Mouse (Mus musculus): Measurements from ENCODE around the gene Gm21897. TPM values are rescaled to one million over a fixed set of nuclear protein-coding genes. Genes with fewer than 3 reads are reported as not detected.
"Not testable (repeated sequence)": the region's sequence is repeated elsewhere in the genome, so short reads cannot be mapped to it uniquely, and the experiment has no call there.

Gene Gm21897
- polyA plus RNA-seq (2015; fragmentation: Nextera tagmentation; extraction: Ambion mirVana), result not detected in 2 replicates

DNA sequence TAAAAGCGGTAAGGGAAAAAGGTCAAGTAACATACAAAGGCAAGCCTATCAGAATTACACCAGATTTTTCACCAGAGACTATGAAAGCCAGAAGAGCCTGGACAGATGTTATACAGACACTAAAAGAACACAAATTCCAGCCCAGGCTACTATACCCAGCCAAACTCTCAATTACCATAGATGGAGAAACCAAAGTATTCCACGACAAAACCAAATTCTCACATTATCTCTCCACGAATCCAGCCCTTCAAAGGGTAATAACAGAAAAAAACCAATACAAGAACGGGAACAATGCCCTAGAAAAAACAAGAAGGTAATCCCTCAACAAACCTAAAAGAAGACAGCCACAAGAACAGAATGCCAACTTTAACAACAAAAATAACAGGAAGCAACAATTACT lies at the start of gene Gm21897:
TSS of gene Gm21897 (plus strand) at position 301 of the 400 bp plus-strand sequence.
- not testable (repeated sequence) for H3K9ac ChIP-seq; H3K4me1 ChIP-seq; H3K36me3 ChIP-seq (replicated peaks); ATAC-seq (replicated peaks); H3K4me2 ChIP-seq; H3K27me3 ChIP-seq (replicated peaks); H3K4me3 ChIP-seq; H3K9me3 ChIP-seq; H3K27ac ChIP-seq
- WGBS, result no CpG with 5 or more reads among the region's 4 CpGs

- Histone ChIP-seq H3K9me3 (no peaks in the 10 kb centered on the region), H3K27me3 (replicated peaks) (no peaks in the 10 kb centered on the region), H3K27ac (no peak overlapping the region), H3K4me1 (no peaks in the 10 kb centered on the region), H3K4me2 (no peak overlapping the region), H3K4me3 (no peak overlapping the region), H3K36me3 (replicated peaks) (no peaks in the 10 kb centered on the region), H3K9ac (no peak overlapping the region)
- 76% methylated on average over 1 of the region's 1 CpGs for WGBS
- no peak for ATAC-seq (replicated peaks)
Observed at GRCm38 (mm10) chr16:15272291-15272690, 45.0 kb upstream of the Gm21897 start.

DNA sequence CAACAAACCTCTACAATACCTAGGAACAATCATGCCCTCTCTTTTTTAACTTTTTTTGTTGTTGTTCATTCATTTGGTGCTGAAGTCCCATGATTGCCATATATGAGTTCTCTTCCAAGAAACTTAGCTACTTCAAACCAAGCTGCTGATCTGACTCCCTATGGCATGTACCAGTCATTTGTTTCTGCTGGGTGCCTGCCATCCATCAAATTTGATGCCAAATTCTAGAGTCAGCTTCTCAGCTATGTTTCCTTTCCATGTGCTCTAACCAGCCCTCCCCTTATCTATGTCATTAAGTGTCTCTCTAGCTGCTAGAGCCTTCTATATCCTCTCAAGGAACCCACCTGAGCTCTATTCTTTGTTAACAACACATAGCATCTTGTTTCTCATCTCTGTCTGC lies 39.8 kb upstream of the Gm21897 start:
- Histone ChIP-seq H3K4me1 (no peaks in the 10 kb centered on the region), H3K27me3 (replicated peaks) (no peaks in the 10 kb centered on the region), H3K4me3 (no peak overlapping the region), H3K36me3 (replicated peaks) (no peaks in the 10 kb centered on the region), H3K9me3 (no peaks in the 10 kb centered on the region), H3K4me2 (no peak overlapping the region), H3K9ac (no peak overlapping the region), H3K27ac (no peak overlapping the region)
- no peak for ATAC-seq (replicated peaks)

GRCm38 (mm10) chr16:15293041-15293440 lies 24.2 kb upstream of the Gm21897 start:
- 63% methylated on average over 3 of the region's 3 CpGs for WGBS
- Histone ChIP-seq H3K4me2 (no peak overlapping the region), H3K36me3 (replicated peaks) (no peaks in the 10 kb centered on the region), H3K4me3 (no peak overlapping the region), H3K9ac (no peak overlapping the region), H3K27ac (no peak overlapping the region), H3K27me3 (replicated peaks) (no peaks in the 10 kb centered on the region), H3K4me1 (no peaks in the 10 kb centered on the region), H3K9me3 (no peaks in the 10 kb centered on the region)
- ATAC-seq (replicated peaks), result no peak

DNA sequence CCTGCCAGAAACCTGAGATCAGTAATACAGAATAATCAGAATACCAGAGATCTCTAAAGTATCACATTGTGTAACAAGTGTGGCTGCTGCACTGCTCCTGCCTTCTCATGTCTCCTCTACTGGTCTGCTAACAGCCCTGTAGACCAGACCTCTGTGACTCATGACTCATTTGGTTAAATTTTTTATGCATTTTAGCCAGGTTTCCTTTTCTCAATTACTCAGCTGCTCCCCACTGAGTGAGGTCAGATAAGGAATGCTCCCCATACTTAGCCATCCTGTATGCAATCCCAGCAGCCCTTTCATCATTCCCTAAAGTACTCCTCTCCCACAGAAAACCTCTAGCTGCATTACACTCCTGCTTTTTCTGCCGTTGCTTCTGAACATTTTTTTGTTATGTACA lies 23.0 kb upstream of the Gm21897 start:
- no peaks in the 10 kb centered on the region for H3K4me1 ChIP-seq
- H3K36me3 ChIP-seq (replicated peaks), result no peaks in the 10 kb centered on the region
- no peak overlapping the region for H3K27ac ChIP-seq
- no peaks in the 10 kb centered on the region for H3K9me3 ChIP-seq
- ATAC-seq (replicated peaks), result no peak
- no peaks in the 10 kb centered on the region for H3K27me3 ChIP-seq (replicated peaks)
- H3K4me2 ChIP-seq, result no peak overlapping the region
- H3K9ac ChIP-seq, result no peak overlapping the region
- H3K4me3 ChIP-seq, result no peak overlapping the region
- WGBS, result 81% methylated on average over 1 of the region's 1 CpGs

DNA sequence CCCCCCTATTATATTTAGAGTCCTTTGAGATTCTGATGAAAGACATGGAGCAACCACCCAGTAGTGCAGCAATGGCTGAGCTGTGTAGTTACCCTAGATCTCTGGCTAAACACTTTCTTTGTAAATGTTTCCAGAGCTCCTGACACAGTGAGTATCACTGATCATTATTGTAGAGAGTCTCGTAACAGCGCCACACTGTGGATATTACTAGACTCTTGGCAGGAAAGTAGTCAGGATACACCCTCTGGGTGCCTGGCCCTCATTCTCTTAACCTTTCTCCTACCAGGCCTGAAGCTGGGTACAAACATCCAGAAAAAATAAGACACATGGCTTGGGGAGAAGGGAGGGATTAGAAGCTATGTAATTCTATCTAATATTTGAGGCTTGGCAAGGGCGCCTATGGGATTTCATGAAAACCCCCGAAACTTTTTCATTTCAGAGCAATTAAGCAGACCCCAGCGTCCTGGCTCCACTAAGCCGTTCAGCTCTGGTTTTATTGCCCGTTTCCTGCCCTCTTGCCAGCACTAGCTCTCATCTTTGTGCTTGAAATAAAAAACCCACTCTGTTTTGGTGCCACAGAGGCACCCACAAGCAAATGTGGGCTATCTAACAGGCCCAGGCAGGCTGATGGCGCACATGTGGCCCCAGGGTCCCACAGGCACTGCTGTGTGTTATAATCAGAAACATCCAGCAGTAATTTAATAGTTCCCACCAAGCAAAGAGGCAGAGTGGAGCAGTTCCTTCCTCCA lies 22.2 kb upstream of the Gm21897 start:
- H3K9me3 ChIP-seq, result no peaks in the 10 kb centered on the region
- H3K27me3 ChIP-seq (replicated peaks), result no peaks in the 10 kb centered on the region
- no peak overlapping the region for H3K27ac ChIP-seq
- H3K36me3 ChIP-seq (replicated peaks), result no peaks in the 10 kb centered on the region
- H3K9ac ChIP-seq, result no peak overlapping the region
- no peak overlapping the region for H3K4me2 ChIP-seq
- no peaks in the 10 kb centered on the region for H3K4me1 ChIP-seq
- no peak for ATAC-seq (replicated peaks)
- whole genome bisulfite sequencing, result 78% methylated on average over 8 of the region's 8 CpGs
- H3K4me3 ChIP-seq, result no peak overlapping the region

- no peaks in the 10 kb centered on the region for H3K4me1 ChIP-seq
- H3K4me3 ChIP-seq, result no peak overlapping the region
- ATAC-seq (replicated peaks), result no peak
- H3K9me3 ChIP-seq, result no peaks in the 10 kb centered on the region
- H3K36me3 ChIP-seq (replicated peaks), result no peaks in the 10 kb centered on the region
- no peak overlapping the region for H3K27ac ChIP-seq
- no peak overlapping the region for H3K4me2 ChIP-seq
- H3K9ac ChIP-seq, result no peak overlapping the region
- no peaks in the 10 kb centered on the region for H3K27me3 ChIP-seq (replicated peaks)
Observed at GRCm38 (mm10) chr16:15334526-15334925, 17.3 kb downstream of the Gm21897 start.

- Histone ChIP-seq H3K9ac (no peak overlapping the region), H3K9me3 (no peaks in the 10 kb centered on the region), H3K4me1 (no peaks in the 10 kb centered on the region), H3K4me3 (no peak overlapping the region), H3K36me3 (replicated peaks) (no peaks in the 10 kb centered on the region), H3K4me2 (no peak overlapping the region), H3K27me3 (replicated peaks) (no peaks in the 10 kb centered on the region), H3K27ac (no peak overlapping the region)
- WGBS, result 76% methylated on average over 4 of the region's 4 CpGs
- no peak for ATAC-seq (replicated peaks)
Observed at GRCm38 (mm10) chr16:15339051-15339450, 21.8 kb downstream of the Gm21897 start.

DNA sequence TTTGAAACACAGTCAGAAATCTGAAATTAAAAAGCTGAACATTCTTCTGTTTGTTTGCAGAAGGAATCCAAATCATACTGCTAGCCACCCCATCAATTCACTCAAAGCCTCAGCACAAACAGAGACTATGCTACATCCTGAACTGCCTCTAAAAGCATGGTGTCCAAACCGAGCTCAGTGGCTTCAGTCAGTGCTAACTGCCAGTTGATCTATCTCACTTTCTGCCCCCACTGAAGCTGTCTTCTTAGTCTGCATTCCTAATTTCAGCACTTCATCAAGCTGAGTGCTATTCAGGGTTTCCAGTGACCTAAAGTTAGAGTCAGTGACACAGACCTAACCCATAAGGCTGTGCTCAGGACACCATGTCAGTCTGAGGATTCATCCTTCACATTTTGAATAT lies 28.8 kb downstream of the Gm21897 start:
- ATAC-seq (replicated peaks), result no peak
- Histone ChIP-seq H3K9ac (no peak overlapping the region), H3K4me3 (no peak overlapping the region), H3K36me3 (replicated peaks) (no peaks in the 10 kb centered on the region), H3K27ac (no peak overlapping the region), H3K9me3 (no peaks in the 10 kb centered on the region), H3K27me3 (replicated peaks) (no peaks in the 10 kb centered on the region), H3K4me1 (no peaks in the 10 kb centered on the region), H3K4me2 (no peak overlapping the region)
- WGBS, result 73% methylated on average over 1 of the region's 1 CpGs

DNA sequence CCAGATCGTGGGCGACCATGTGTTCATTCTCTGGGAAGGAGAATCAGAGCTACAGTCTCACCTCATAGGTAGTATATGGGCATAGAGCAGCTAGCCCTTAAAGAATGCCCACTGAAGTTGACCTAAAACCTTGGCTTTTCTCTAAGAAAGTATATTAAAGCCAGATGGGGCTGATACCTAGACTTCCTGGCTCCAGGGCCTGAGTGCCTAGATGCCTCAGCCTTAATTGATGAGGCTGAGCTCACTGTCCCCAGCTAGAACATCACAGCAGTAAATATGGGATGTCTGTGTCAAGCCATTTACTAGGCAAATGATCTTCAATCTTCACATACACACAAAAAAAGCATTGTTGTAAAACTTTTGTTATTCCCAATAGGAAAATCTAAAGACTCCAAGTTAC lies 32.1 kb downstream of the Gm21897 start:
- no peaks in the 10 kb centered on the region for H3K36me3 ChIP-seq (replicated peaks)
- H3K9ac ChIP-seq, result no peak overlapping the region
- ATAC-seq (replicated peaks), result no peak
- 83% methylated on average over 2 of the region's 2 CpGs for WGBS
- H3K27ac ChIP-seq, result no peak overlapping the region
- H3K4me3 ChIP-seq, result no peak overlapping the region
- H3K27me3 ChIP-seq (replicated peaks), result no peaks in the 10 kb centered on the region
- no peaks in the 10 kb centered on the region for H3K4me1 ChIP-seq
- H3K4me2 ChIP-seq, result no peak overlapping the region
- H3K9me3 ChIP-seq, result no peaks in the 10 kb centered on the region

- Histone ChIP-seq H3K36me3 (replicated peaks) (no peaks in the 10 kb centered on the region), H3K4me2 (no peak overlapping the region), H3K4me3 (no peak overlapping the region), H3K9me3 (no peaks in the 10 kb centered on the region), H3K27me3 (replicated peaks) (no peaks in the 10 kb centered on the region), H3K4me1 (no peaks in the 10 kb centered on the region), H3K27ac (no peak overlapping the region), H3K9ac (no peak overlapping the region)
- ATAC-seq (replicated peaks), result no peak
- 56% methylated on average over 1 of the region's 1 CpGs for WGBS
Observed at GRCm38 (mm10) chr16:15351301-15351700, 34.0 kb downstream of the Gm21897 start.

- H3K9me3 ChIP-seq, result no peaks in the 10 kb centered on the region
- ATAC-seq (replicated peaks), result no peak
- H3K27ac ChIP-seq, result no peak overlapping the region
- H3K36me3 ChIP-seq (replicated peaks), result no peaks in the 10 kb centered on the region
- no peaks in the 10 kb centered on the region for H3K4me1 ChIP-seq
- H3K4me3 ChIP-seq, result no peak overlapping the region
- WGBS, result 56% methylated on average over 2 of the region's 2 CpGs
- no peaks in the 10 kb centered on the region for H3K27me3 ChIP-seq (replicated peaks)
- H3K9ac ChIP-seq, result no peak overlapping the region
- H3K4me2 ChIP-seq, result no peak overlapping the region
Observed at GRCm38 (mm10) chr16:15352320-15352719, 35.1 kb downstream of the Gm21897 start.

DNA sequence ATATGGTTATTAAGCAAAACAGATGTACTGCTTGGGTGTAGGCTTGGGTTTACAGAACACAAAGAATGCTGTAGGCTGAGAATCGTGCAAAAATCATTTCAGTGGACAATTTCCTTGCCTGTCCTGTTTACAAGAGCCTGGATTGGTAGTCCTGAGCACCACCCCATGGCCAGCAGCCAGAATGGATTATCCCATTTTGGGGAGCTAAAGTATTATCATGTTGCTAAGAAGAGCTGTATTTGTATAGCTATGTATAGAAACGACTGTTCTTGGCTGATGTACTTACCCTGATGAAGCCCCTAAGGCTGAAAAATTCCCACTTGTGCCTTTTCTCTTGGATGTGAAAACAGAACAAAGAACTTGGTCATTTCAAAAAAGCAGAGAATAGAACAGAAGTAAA lies 37.6 kb downstream of the Gm21897 start:
- WGBS, result 65% methylated on average over 2 of the region's 2 CpGs
- Histone ChIP-seq H3K27me3 (replicated peaks) (no peaks in the 10 kb centered on the region), H3K4me3 (no peak overlapping the region), H3K36me3 (replicated peaks) (no peaks in the 10 kb centered on the region), H3K9me3 (no peaks in the 10 kb centered on the region), H3K27ac (no peak overlapping the region), H3K9ac (no peak overlapping the region), H3K4me2 (no peak overlapping the region), H3K4me1 (no peaks in the 10 kb centered on the region)
- no peak for ATAC-seq (replicated peaks)

Measured in midbrain, embryonic 15.5 days (tissue).